Mouse (Mus musculus): ENCODE data around the gene Abca16.

GRCm38 (mm10) chr7:120553181-120553551, 143.7 kb downstream of the Abca16 start:
- TF ChIP-seq GATA1 (IDR thresholded peaks at IDR 0.05; ENCODE audit: low read length) (no peak), TAL1 (IDR thresholded peaks at IDR 0.05; ENCODE audit: low read length) (no peak)

Data from erythroblast, embryonic 14.5 days (primary cell).